Mouse (Mus musculus): ENCODE results near the gene Prrt1.

Gene Prrt1

GRCm38 (mm10) chr17:34680621-34681020, 51.3 kb downstream of the Prrt1 start:
- CTCF ChIA-PET = interaction anchor here in 2 of 4 experiments (1.1 to 1.3 kb wide), 2 partner anchors 27 to 42 kb away, joined by 4 to 6 read pairs; no protein-coding TSS in a partner anchor
- POLR2A ChIA-PET = interaction anchor here in 3 of 4 experiments (0.6 to 1.2 kb wide), 5 partner anchors 9 to 48 kb away, joined by 3 to 4 read pairs (median 3); no protein-coding TSS in a partner anchor

GRCm38 (mm10) chr17:34681132-34681571, 51.8 kb downstream of the Prrt1 start:
- CTCF ChIA-PET = interaction anchor here in 2 of 4 experiments (1.1 to 1.3 kb wide), 2 partner anchors 28 to 42 kb away, joined by 4 to 6 read pairs; no protein-coding TSS in a partner anchor

GRCm38 (mm10) chr17:34681881-34682536, 52.7 kb downstream of the Prrt1 start:
- POLR2A ChIA-PET = interaction anchor here in 1 of 4 experiments (0.7 kb wide), 1 partner anchor 98 kb away, joined by 5 read pairs; no protein-coding TSS in a partner anchor

More at GRCm38 (mm10) chr17:34681132-34681571, 51.8 kb downstream of the Prrt1 start:
- POLR2A ChIA-PET = interaction anchor here in 3 of 4 experiments (0.6 to 1.2 kb wide), 4 partner anchors 9 to 49 kb away, joined by 3 to 4 read pairs (median 3); no protein-coding TSS in a partner anchor

More at GRCm38 (mm10) chr17:34681881-34682536, 52.7 kb downstream of the Prrt1 start:
- CTCF ChIA-PET = interaction anchor here in 2 of 4 experiments (0.6 kb wide), 2 partner anchors 123 to 587 kb away, joined by 3 to 4 read pairs; no protein-coding TSS in a partner anchor
